Mouse (Mus musculus): Measurements from ENCODE around the gene Dnm2.

Gene Dnm2

DNA sequence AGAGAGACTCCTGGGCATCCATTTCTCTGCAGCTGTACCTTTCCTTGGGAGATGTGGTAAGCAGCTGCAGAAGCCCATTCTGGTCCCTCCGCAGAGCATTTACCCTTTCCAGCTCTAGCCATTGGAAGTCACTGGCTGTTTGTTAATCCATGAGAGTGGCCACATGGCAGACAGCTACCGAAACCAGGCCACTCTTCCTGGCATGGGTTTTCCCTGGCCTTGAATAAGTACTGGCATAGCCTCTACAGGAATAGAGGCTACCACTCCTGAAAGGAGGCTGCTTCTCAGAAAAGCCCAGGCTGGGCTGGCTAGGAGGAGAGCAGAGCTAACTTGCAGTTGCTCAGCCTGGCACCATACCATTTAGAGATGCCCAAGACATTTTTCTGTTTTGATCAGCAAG, 126.3 kb downstream of the Dnm2 start:
- DNase-seq, result no peak

DNA sequence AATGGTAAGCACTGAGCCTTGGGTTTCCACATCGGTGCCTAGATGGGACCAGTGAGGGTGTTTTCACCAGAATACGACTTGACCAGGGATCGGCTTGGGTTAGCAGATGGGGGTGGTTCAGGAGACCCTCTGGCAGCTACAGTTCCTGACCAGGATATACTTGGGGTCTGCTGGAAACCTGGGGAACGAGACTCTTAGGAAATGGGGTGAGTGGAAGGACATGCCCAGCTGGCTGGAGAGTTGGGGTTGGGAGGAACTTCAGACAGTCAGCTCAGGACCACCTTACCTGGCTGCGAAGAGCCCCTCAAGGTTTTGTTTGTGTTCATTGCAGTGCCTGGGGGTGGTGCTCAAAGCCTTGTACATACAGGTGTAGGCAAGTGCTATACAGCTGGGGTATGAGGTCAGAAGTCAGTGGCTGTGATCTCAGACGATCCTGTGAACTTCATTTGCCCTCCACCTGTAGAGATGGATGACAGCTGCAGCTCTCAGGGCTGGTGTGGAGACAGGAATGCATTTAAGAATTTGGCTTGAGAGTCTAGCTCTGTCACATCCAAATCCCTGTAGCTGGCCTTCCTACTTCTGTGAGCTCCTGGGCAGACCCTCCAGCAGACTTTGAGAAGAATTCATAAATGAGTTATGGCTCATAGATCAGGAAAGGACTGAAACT, 129.0 kb downstream of the Dnm2 start:
- DNase-seq, result no peak

DNA sequence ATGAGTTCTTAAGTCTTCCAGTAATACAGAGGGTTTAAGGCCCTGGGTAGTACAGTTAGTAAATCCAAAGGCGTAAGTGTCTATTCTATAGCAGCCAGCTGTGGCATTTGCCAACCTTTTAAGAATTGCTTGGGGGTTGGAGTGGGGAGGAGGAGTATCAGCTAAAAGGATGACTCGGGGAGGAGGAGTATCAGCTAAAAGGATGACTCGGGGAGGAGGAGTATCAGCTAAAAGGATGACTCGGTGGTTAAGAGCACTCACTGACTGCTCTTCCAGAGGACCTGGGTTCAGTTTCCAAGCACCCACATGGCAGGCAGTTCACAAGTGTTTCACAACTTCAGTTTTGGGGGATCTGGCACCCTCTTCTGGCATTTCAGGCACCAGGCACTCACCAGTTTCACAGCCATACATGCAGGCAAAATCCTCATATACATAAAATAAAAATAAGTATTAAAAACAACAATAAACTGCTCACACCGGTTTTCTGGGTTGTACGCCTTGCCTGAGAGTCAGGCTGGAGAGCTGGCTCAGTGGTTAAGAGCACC, 130.6 kb downstream of the Dnm2 start:
- DNase-seq, result no peak

DNA sequence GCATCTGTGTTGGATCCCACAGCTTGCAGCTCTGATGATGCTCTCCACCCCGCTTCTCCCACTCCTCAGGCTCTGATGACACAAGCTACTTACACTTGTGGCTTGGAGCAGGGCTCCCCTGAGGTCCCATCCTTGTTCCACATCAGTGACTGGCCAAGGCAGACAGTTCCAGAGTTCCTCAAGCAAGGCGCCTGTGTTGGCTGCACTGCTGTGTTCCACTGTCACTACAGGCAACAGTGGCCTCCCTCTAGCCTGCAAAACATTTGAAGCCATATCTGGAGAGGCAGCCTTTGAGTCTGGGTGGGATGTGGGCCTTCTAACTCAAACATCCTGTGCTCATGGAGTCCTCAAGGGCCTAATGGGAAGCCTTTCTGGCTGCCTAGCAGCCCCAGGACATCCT, 132.3 kb downstream of the Dnm2 start:
- DNase-seq, result no peak
